Mouse (Mus musculus) 3T3-L1 (cell line): Measurements from ENCODE around the gene Srebf2.

ENCODE experiments used
- DNase-seq: peaks from one replicate; pipeline ENCODE4 v3.0.0-alpha.2; 2015; ENCODE audit warnings: low read depth, low spot score

The Srebf2 gene

GRCm38 (mm10) chr15:82156298-82156697 is 9.3 kb downstream of the Srebf2 start:
- DNase-seq, result no peak

DNA sequence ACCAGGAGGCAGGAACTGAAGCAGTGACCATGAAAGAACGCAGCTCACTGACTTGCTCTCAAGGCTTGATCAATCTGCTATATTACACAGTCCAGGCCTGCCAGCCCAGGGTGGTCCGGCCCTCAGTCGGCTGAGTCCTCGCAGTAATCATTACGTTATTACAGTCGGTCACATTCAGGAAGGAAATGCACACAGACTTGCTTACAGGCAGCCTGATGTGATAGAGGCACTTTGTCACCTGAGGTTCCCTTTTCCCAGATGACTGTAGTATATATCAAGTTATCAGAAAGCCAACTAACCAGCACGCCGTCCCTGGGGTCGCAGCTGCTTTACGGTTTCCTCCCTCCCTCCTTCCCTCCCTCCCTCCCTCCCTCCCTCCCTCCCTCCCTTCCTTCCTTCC is 9.9 kb downstream of the Srebf2 start:
- no peak for DNase-seq

GRCm38 (mm10) chr15:82158243-82159035 is 11.5 kb downstream of the Srebf2 start:
- no peak for DNase-seq

DNA sequence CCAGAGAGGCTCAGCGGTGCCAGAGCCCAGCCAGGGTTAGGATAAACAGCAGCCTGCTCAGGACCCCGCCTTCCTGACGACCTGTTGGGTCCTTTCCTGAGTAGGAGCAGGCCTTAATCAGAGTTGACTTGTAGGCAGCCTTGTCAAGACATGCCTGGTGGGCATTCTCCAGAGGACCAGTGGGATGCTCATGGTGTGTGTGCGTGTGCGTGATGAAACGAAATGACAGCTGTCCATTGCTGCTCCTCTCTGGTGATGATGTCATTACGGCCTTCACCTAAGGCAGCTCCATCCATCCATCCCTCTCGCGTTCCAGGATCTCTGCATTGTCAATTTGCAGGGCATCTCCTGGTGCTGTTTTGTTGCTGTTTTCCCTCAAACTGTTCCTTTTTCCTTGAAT is 12.5 kb downstream of the Srebf2 start:
- no peak for DNase-seq

DNA sequence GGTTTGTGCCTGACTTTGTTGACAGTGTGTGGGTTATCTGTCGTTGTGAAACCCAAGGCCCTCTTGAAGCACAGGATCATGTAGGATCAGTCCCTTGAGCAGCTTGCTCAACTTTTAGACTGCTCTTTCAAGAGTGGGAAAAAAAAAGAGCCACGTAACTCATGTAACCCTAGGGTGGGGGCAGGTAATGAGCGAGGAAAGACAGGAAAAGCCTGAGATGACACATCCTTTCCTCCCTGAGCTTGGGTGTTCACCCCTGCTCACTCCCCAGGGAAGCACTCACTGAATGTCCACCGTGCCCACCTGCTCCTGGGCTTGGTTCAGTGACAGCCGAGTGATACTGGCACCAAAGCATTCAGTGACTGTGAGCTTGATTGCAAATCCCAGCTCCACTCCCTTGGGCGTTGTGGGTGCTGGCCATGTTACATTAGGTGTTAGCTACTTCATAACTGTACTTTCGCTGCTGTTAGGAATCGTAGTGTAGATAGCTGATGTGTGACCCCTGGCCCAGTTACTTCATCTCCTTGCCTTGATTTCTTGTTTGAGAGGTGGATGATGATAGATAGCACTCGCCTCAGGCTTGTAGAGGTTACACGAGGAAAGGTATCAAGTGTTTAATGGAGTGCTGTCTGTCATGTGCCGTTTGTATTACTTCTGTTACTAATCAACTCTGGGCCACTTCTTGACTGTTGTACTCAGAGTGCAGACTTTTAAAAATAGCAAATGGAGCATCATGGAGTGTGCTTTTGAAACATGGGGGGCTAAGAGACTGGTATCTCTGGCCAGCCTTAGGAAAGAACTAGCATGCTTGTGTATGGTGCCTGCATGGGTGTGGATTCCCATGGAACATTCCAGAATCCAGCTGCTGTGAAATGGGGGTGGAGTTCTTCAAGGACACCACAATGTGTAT is 14.0 kb downstream of the Srebf2 start:
- DNase-seq, result no peak

GRCm38 (mm10) chr15:82161965-82162600 is 15.1 kb downstream of the Srebf2 start:
- DNase-seq, result no peak

GRCm38 (mm10) chr15:82163356-82164060 is 16.5 kb downstream of the Srebf2 start:
- DNase-seq, result no peak

DNA sequence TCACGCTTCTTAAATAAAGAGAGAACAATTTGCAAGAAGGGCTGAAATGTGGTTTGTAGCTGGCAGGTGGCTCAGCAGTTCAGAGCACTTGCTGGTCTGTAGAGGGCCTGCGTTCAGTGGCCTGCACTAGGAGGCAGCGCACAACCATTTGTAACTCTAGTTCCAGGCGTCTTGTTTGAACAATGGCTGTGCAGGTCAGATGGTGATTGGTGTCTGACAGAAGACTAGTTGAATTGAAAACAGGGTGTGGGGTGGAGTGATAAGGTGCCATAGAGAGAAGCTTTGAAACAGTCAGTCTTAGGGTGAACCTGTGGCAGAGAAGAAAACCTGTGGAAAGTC is 17.0 kb downstream of the Srebf2 start:
- DNase-seq, result no peak

DNA sequence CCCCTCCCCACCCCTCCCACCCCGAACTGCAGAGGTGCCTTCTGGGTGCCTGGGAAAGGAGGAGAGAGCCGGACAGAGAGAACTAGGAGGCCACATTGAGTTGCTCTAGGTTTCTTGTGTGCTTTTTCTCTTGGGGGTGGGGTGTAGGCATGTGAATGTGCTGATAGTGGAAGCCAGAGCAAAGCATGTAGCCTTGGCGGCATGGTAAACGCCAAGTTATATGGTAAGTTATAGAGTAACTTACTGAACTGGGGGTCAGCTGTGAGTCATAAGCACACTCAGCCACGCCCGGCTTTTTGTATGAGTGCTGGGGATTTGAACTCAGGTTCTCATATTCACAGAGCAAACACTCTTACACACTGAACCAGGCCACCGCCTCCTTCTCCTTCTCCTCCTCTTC is 17.5 kb downstream of the Srebf2 start:
- DNase-seq, result peak; percentile 41

DNA sequence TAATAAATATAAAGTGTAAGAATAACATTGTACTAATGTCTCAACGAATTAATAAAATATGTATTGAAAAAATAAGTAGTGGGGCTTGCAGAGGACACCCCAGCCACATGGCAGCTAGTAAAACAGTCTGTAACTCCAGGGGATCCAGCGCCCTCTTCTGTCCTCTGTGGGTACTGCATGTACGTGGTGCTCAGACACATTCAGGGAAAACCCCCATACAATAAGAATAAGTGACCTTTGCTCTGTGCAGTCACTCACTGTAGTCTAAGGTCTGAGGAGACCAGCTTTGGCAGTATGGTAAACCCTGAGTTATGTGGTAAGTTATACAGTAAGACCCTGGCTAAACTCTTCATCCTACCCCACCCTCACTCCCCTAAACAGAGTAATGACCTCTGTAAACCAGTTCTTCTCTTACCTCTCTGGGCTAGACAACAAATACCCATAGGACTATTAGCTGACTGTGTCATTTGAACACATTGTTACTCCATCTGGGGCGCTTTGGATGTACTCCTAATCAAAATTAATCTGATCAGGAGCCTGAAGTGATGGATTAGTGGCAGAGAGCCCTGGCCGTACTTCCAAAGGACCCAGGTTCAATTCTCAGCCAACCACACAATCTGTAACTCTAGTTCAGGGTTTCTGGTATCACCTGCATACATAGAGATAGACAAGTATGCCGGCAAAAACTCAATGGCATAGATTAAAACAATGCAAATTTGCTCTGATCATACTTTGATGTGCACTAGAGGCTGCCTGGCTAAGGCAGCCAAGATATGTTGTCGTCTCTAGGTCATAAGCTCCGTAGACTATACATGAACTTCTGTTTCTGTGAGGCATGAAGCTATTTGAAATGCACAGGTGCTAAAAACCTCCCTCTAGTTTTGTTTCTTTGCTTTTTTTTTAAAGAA is 18.6 kb downstream of the Srebf2 start:
- peak; percentile 75 for DNase-seq

- DNase-seq, result no peak
These were observed 19.5 kb downstream of the Srebf2 start for GRCm38 (mm10) chr15:82166240-82167100.

GRCm38 (mm10) chr15:82167201-82168168 is 20.5 kb downstream of the Srebf2 start:
- no peak for DNase-seq

DNA sequence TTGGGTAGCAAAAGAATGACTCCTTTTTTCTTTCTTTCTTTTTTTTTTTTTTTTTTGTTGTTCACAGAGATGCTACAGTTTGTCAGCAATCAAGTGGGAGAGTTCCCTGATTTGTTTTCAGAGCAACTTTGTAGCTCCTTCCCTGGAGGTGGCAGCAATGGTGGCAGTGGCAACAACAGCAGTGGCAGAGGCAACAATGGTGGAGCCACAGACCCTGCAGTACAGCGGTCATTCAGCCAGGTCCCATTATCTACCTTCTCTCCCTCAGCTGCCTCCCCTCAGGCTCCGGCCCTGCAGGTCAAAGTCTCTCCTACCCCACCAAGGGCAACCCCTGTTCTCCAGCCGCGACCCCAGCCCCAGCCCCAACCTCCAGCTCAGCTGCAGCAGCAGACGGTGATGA is 22.7 kb downstream of the Srebf2 start:
- no peak for DNase-seq

DNA sequence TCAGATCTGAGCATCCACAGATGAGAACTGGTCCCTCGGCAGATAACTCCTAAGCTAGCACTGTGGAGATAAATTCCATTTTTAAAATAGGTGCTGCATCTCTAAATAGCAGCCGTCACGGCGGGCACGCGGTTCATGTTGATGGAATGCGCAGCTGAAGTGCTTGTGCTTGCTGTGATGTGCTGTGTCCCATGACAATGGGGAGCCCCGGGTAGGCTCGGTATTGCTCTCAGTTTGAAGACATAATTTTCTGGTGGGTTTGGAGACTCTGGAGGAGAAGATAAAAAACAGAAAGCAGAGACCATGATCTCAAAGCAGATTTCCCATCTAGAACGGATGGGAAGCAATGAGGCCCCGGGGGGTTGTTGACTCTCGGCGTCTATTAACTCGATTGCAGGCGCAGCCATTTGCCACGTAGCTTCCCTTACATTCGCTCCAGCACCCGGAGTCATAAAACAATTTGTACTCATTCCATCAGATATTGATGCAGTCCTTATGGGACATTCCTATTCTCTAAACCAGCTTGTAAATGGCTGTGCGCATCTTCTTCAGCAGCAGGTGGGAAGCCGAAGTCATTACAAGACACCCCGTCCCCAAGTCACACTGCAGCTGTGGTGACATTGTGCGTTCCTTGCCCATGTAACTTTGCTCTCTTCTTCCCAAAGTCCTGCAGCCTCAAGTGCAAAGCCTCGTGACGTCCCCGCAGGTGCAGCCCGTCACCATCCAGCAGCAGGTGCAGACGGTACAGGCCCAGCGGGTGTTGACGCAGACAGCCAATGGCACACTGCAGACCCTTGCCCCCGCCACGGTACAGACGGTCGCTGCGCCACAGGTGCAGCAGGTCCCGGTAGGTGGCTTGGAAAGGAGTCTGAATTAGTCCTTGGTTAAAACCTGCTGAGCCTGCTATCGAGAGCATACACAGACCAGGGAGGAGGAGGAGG is 23.7 kb downstream of the Srebf2 start:
- DNase-seq, result no peak

GRCm38 (mm10) chr15:82172648-82173047 is 25.7 kb downstream of the Srebf2 start:
- no peak for DNase-seq

DNA sequence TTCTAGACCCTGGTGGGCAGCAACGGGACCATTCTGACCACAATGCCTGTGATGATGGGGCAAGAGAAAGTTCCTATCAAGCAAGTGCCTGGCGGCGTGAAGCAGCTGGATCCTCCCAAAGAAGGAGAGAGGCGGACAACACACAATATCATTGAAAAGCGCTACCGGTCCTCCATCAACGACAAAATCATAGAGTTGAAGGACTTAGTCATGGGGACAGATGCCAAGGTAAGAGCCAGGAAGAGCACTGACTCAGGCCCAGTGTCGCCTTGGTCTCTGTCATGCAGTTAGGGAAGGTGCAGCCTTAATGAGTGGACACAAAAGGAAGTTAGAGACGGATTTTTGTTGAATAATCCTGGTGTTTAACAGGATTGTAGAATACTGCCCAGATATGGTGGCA is 28.1 kb downstream of the Srebf2 start:
- DNase-seq, result no peak

- no peak for DNase-seq
These were observed 30.8 kb downstream of the Srebf2 start for GRCm38 (mm10) chr15:82177743-82178290.
